Mouse (Mus musculus) Patski (cell line): ENCODE data around the gene Ttll3. TPM values are rescaled to one million over a fixed set of nuclear protein-coding genes. Genes with fewer than 3 reads are reported as not detected.

Experiments used
- ATAC-seq: fragments of 100-300 bp; one replicate; pipeline ENCODE4 v1.8.0; 2021
- CTCF ChIA-PET: fragments of 350-600 bp; sonication (Branson Sonifier 250); formaldehyde crosslinking; loops from one replicate; lab custom pipeline; 2022; ENCODE audit warnings: inconsistent platforms; lab: Charles Lee
- POLR2A ChIA-PET: fragments of 350-600 bp; sonication (Branson Sonifier 250); formaldehyde crosslinking; loops from one replicate; lab custom pipeline; 2022; ENCODE audit warnings: antibody characterized with exemption, inconsistent platforms; lab: Charles Lee
- DNase-seq: peaks from one replicate; pipeline ENCODE4 v3.0.0-alpha.2; 2011; ENCODE audit warnings: low read depth, low spot score
- H3K27me3 ChIP-seq: fragments of 371-371 bp; one replicate; pipeline ENCODE4 v1.5.1; 2021
- CTCF ChIP-seq: fragments of 100-300 bp; IDR thresholded peaks from one replicate; pipeline ENCODE4 v1.5.1; 2021
- in situ Hi-C: fragments of 300-500 bp; cut with MboI; formaldehyde crosslinking; loops from 3 replicates; pipeline ENCODE4 v1.11.1; 2018; ENCODE audit warnings: low pct_unique_long_range_greater_than_20kb, mixed read lengths
- polyA plus RNA-seq: library from polyadenylated mRNA; unstranded; gene quantifications from one replicate; pipeline ENCODE4 v1.2.3, GENCODE M21; 2021

Gene Ttll3
- polyA plus RNA-seq, 1 experiment from 2014 or later, result 10.1 TPM

DNA sequence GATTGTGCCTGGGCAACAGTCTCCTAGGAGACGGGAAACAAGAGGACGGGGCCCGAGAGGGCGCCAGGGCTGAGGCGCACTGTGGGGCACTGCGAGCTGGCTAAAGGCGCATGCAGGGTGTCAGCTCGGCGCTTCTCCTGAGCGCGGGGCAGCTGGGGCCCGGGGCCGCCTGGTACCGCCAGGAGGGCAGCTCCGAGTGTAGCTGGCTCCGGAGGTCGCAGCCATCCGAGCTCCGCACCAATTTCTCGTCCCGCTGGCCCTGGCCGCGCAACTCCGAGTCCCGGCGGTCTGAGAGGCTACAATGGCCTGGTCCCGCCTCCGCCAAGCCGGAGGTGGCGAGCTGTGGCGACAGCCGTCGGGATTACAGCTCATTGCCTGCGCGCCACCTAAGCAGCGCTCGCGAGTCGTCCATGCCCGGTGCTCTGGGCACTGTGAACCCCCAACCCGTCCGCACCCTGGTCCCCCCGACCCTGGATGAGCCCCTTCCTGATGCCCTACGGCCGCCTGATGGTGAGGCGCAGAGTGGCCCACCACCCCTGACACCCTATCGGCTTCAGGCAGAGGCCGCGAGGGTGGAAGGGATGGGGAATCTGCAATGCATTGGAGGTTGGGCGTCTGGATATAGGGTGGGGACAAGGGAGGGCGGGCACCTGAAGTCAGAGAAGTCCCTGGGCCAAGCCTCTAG, 3.5 kb downstream of the Ttll3 start:
- TF ChIP-seq CTCF, result no peak
- ChIA-PET CTCF (interaction anchor here (0.9 to 1.4 kb wide), 3 partner anchors 10 to 178 kb away, joined by 3 to 5 read pairs (median 3); no protein-coding TSS in a partner anchor), POLR2A (interaction anchor here (1.6 kb wide), 1 partner anchor 24 kb away, joined by 3 read pairs; no protein-coding TSS in a partner anchor)
- in situ Hi-C loops, result no loop called here
- ATAC-seq (no peak), DNase-seq (no peak)
- no peaks in the 10 kb centered on the region for H3K27me3 ChIP-seq

DNA sequence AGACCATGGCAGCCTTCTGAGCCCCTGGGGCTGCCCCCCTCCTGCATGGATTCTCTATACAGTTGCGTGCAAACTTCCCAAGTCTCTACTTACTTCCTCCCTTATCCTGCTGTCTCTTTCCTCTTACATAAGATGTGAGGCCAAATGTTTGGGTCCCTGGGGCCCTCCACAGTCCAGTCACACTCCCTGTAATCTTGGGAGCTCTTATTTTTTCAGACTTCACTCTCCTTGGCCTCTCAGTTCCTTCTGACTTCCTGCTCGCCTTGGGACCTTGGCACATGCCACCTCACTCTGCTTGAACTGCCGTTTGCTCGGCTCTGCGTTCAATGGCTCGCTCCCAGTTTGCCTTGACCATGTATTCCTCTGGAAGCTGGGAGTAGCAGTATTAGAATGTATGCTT, 4.9 kb downstream of the Ttll3 start:
- POLR2A ChIA-PET, result no interaction called here
- no peak for DNase-seq
- no peak for TF ChIP-seq CTCF
- CTCF ChIA-PET, result no interaction called here
- no peaks in the 10 kb centered on the region for H3K27me3 ChIP-seq
- no peak for ATAC-seq
- in situ Hi-C loops, result no loop called here

DNA sequence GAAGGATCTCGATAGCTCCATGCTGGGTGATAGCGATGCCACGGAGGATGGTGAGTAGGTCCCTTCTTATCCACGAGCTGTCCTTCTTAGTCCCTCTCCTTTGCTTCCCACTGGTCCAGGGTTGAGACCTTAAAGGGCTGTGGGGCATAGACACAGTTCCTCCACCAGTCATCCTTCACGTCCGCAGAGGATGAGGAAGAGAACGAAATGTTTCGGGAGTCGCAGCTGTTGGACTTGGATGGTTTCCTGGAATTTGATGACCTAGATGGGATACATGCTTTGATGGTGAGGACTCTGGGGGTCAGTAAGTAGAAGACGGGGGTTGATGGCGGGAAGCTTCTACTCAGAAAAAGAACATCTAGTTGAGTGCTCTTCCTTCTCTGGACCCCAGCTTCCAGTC, 5.8 kb downstream of the Ttll3 start:
- H3K27me3 ChIP-seq, result no peaks in the 10 kb centered on the region
- no peak for TF ChIP-seq CTCF
- ChIA-PET CTCF (no interaction called here), POLR2A (no interaction called here)
- in situ Hi-C loops, result no loop called here
- ATAC-seq, result no peak
- DNase-seq, result no peak

DNA sequence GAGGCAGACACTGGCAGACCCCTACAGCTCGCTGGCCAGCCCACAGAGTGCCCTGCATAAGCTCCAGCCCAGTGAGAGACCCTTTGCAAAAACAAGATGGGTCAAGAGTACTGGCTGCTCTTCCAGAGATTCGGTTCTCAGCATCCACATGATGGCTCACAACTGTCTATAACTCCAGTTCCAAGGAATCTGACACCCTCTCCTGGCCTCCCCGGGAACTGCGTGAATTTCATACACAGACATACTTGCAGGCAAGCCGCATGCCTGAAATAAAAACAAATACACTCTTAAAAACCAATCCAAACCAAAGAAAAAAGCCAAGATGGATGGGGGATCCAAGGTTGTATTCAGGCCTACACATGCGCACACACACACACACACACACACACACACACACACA, 6.4 kb downstream of the Ttll3 start:
- CTCF ChIA-PET, result no interaction called here
- ATAC-seq, result no peak

DNA sequence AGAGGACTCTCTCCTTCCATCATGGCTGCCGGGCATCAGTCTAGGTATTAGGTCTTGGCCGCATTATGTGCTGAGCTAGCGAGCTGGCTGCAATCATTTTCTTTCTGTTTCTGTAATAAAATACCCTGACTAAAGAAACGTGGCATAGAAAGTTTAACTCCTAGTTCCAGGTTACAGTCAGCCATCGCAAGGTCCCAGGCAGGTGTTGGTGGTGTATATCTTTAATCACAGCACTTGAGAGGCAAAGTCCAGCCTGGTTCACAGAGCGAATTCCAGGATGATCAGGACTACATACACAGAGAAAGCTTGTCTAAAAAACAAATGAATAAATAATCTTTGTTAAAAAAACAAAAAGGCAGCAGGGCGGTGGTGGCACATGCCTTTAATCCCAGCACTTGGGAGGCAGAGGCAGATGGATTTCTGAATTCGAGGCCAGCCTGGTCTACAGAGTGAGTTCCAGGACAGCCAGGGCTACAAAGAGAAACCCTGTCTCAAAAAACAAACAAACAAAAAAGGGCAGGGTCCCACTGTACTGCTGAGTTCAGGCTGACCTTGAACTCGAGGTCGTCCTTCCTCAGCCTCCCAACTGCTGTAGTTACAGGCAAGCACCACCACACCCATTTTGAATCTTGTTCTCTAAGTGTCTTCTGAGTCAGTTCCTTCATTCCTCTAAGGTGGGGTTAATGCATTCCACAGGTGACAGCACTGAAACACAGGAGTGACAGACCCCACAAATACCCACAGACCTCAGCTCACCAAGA, 7.4 kb downstream of the Ttll3 start:
- no peak for DNase-seq
- CTCF ChIA-PET, result no interaction called here
- in situ Hi-C loops, result no loop called here
- no peak for ATAC-seq
- TF ChIP-seq CTCF, result no peak
- no peaks in the 10 kb centered on the region for H3K27me3 ChIP-seq
- POLR2A ChIA-PET, result no interaction called here

More for the DNA sequence above, 6.4 kb downstream of the Ttll3 start:
- POLR2A ChIA-PET, result interaction anchor here (0.6 kb wide), 1 partner anchor 13 kb away, joined by 3 read pairs; no protein-coding TSS in a partner anchor
- in situ Hi-C loops, result no loop called here
- H3K27me3 ChIP-seq, result no peaks in the 10 kb centered on the region
- no peak for DNase-seq
- no peak for TF ChIP-seq CTCF

DNA sequence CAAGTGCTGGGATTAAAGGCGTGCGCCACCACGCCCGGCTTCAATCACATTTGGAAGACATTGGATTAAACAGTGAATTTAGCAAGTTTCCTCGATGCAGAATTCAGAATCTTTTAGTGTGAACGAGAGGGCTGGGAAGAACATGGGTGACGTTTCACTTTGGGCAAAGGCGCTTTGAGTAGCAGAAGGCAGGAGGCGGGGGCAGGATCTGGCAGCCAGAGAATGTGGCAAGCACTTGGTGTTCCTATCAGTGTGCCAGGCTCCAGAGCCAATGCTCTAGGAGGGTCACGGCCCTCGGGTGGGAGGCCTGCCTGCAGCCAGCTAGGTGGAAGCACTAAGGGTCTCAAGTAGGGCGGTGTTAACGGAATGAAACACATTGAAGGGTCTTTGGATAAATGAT, 13.0 kb downstream of the Ttll3 start:
- no peak for TF ChIP-seq CTCF
- ATAC-seq (no peak), DNase-seq (no peak)
- POLR2A ChIA-PET, result no interaction called here
- in situ Hi-C loops, result no loop called here
- no peaks in the 10 kb centered on the region for H3K27me3 ChIP-seq
- CTCF ChIA-PET, result interaction anchor here (1.4 to 1.8 kb wide), 2 partner anchors 10 to 11 kb away, joined by 3 to 5 read pairs; no protein-coding TSS in a partner anchor

DNA sequence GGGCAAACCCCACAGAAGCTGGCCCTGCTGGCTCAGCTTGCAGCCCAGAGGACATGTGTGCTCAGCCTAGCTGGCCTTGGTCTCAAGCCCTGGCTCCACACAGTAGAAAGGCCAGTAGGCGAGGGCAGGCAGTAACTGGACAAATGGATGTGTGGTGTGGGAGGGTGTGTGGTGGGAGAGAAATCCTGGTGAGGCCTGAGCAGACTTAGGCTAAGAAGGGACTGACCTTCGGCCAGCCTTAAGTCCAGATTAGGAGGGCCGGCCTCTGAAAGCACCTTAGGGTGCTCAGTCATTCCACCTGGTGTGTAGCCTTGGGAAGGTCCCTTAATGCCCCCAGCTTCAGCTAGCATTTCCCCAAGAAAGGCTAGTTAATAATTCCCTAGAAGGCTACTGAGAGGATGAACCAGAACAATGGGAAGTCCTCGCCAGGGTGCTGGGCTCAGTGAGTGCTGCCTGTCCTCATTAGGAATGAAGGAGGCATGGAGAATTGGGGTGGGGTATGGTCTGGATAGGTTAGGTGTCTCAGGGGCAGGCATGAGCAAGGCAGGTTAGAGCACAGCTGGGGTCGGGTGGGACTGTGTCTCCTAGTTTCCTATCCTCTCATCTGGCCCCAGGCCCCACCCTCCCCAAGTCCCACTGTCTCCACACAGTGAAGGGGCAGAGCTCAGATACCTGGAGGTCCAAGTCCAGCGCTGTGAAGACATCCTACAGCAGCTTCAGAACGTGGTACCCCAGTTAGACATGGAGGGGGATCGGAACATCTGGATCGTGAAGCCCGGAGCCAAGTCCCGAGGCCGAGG, 15.8 kb downstream of the Ttll3 start:
- DNase-seq (peak; percentile 19), ATAC-seq (peak; percentile 72)
- ChIA-PET CTCF (interaction anchor here (0.7 to 2.5 kb wide), 3 partner anchors 15 to 65 kb away, joined by 3 to 6 read pairs (median 3); no protein-coding TSS in a partner anchor), POLR2A (interaction anchor here (0.9 kb wide), 1 partner anchor 15 kb away, joined by 4 read pairs; no protein-coding TSS in a partner anchor)
- TF ChIP-seq CTCF, result no peak
- H3K27me3 ChIP-seq, result no peaks in the 10 kb centered on the region
- in situ Hi-C loops, result no loop called here

DNA sequence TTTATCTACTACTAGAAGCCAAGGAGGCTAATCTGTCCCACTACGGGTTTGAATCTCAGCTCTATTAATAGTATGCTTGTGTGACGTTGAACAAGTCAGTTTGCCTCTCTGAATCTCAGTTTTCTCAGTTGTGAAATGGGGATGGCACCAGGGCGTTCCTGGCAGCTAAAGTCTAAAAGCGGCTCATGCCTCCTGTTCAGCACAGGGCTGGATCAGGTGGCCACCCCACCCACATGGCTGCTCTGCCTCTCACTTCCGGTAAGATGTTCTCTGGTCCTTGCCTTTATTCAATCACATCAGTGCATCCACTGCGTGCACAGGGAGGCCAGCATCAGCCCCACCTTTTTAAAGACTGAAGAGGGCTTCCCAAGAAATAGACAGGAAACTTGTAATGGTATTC, 16.4 kb downstream of the Ttll3 start:
- no peak for ATAC-seq
- in situ Hi-C loops, result no loop called here
- TF ChIP-seq CTCF, result no peak
- ChIA-PET CTCF (interaction anchor here (0.7 to 2.5 kb wide), 3 partner anchors 15 to 65 kb away, joined by 3 to 6 read pairs (median 3); no protein-coding TSS in a partner anchor), POLR2A (interaction anchor here (0.7 to 0.9 kb wide), 2 partner anchors 14 to 15 kb away, joined by 3 to 4 read pairs; partner anchors contain the start of gene Rpusd3)
- no peak for DNase-seq
- no peaks in the 10 kb centered on the region for H3K27me3 ChIP-seq

DNA sequence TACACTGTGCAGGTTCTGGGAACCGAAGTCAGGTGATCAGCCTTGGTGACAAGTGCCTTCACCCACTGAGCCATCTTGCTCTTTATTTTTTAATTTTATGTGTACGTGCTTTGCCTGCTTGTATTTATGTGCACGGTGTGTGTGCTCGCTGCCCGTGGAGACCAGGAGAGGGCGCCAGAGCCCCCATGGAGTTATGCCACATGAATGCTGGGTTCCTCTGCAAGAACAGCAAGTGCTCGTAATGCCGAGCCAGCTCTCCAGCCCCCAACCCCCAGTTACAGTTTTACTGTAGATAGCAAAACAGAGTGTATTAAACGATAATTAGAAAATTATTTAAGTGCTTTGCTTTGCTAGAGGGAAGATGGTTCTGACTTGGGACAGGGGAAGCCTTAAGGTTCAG, 17.6 kb downstream of the Ttll3 start:
- CTCF ChIA-PET, result interaction anchor here (0.8 to 1.3 kb wide), 3 partner anchors 13 to 16 kb away, joined by 3 read pairs; partner anchors contain the start of gene Rpusd3
- no peak for TF ChIP-seq CTCF
- ATAC-seq, result no peak

DNA sequence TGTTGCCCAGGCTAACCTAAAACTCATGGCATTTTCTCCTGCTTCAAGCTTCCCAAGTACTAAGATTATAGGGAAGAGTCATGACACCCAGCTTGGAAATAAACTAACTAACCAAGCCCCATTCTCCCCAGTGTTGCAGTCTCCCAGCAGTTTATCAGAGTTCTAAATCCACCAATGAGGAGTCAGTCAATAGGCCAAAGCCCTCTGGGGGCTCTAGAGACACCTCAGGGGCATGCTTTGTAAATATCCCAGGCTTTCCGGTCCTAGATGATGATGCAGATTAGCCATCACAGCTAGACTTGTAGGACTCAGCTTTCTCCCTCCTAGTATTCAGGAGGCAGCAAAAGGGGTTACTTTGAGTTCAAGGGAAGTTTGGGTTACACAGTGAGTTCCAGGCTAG, 20.9 kb downstream of the Ttll3 start:
- ATAC-seq (no peak), DNase-seq (no peak)
- in situ Hi-C loops, result no loop called here
- CTCF ChIA-PET, result no interaction called here
- no peak for TF ChIP-seq CTCF
- H3K27me3 ChIP-seq, result no peaks in the 10 kb centered on the region
- POLR2A ChIA-PET, result no interaction called here

More for the DNA sequence above, 17.6 kb downstream of the Ttll3 start:
- no peak for DNase-seq
- H3K27me3 ChIP-seq, result no peaks in the 10 kb centered on the region
- POLR2A ChIA-PET, result no interaction called here
- in situ Hi-C loops, result no loop called here
